Mouse (Mus musculus) MEL (cell line): Measurements from ENCODE around the gene Pigo. TPM values are rescaled to one million over a fixed set of nuclear protein-coding genes. Genes with fewer than 3 reads are reported as not detected.

ENCODE experiments used
- DNase-seq: peaks from one replicate; pipeline ENCODE4 v3.0.0; 2011; ENCODE audit warnings: low read depth, low spot score
- H3K27ac ChIP-seq: 2 replicates; pipeline ENCODE4 v1.5.1; 2012; ENCODE audit warnings: low read depth, mild to moderate bottlenecking, control low read depth, low read length, moderate library complexity; ENCODE audit not compliant: control insufficient read depth
- H3K27me3 ChIP-seq, 2 experiments: fragments of 150-350 bp in 1 of 2; sonication (generic) in 1 of 2; 2 replicates each; pipeline ENCODE4 v1.6.1; 2012; ENCODE audit warnings: low read length in 2 of 2, mild to moderate bottlenecking in 2 of 2, improper control_type of control experiment in 1 of 2, moderate library complexity in 1 of 2; ENCODE audit not compliant: insufficient read depth in 2 of 2, control insufficient read depth in 1 of 2
- H3K36me3 ChIP-seq, 2 experiments: 2 replicates each; pipeline ENCODE4 v1.6.1; 2012 to 2014; ENCODE audit warnings: low read length in 2 of 2, improper control_type of control experiment in 1 of 2, inconsistent platforms in 1 of 2, mild to moderate bottlenecking in 1 of 2; ENCODE audit not compliant: insufficient read depth in 2 of 2, control insufficient read depth in 1 of 2
- H3K4me1 ChIP-seq, 2 experiments: fragments of 150-350 bp in 1 of 2; sonication (generic) in 1 of 2; 2 replicates each; pipeline ENCODE4 v1.6.1; 2012; ENCODE audit warnings: low read length in 2 of 2, improper control_type of control experiment in 1 of 2, mild to moderate bottlenecking in 1 of 2; ENCODE audit not compliant: insufficient read depth in 2 of 2, control insufficient read depth in 1 of 2
- H3K4me3 ChIP-seq, 2 experiments: fragments of 150-350 bp in 1 of 2; sonication (generic) in 1 of 2; 2 replicates each; pipeline ENCODE4 v1.5.1; 2012; ENCODE audit warnings: low read depth in 2 of 2, low read length in 2 of 2, mild to moderate bottlenecking in 2 of 2, moderate library complexity in 2 of 2, control low read depth in 1 of 2, improper control_type of control experiment in 1 of 2; ENCODE audit not compliant: control insufficient read depth in 1 of 2, insufficient read depth in 1 of 2
- H3K79me2 ChIP-seq: 2 replicates; pipeline ENCODE4 v1.6.1; 2012; ENCODE audit warnings: mild to moderate bottlenecking, low read length, moderate library complexity; ENCODE audit not compliant: control insufficient read depth, poor library complexity, insufficient read depth
- H3K9ac ChIP-seq: 2 replicates; pipeline ENCODE4 v1.6.1; 2012; ENCODE audit warnings: low read depth, mild to moderate bottlenecking, control low read depth, low read length, moderate library complexity; ENCODE audit not compliant: control insufficient read depth, poor library complexity, severe bottlenecking
- H3K9me3 ChIP-seq: fragments of 150-350 bp; sonication (generic); replicated peaks from 2 replicates; pipeline ENCODE4 v1.6.1; 2012; ENCODE audit warnings: mild to moderate bottlenecking, low read length, improper control_type of control experiment, moderate library complexity; ENCODE audit not compliant: insufficient read depth
- CHD2 ChIP-seq: IDR thresholded peaks from 2 replicates; pipeline ENCODE4 v1.6.1; 2011; ENCODE audit warnings: low read length, improper control_type of control experiment
- E2F4 ChIP-seq: IDR thresholded peaks from 2 replicates; pipeline ENCODE4 v1.6.1; 2011; ENCODE audit warnings: low read depth, low read length, improper control_type of control experiment, borderline replicate concordance
- ELF1 ChIP-seq: IDR thresholded peaks from 2 replicates; pipeline ENCODE4 v1.6.1; 2014; ENCODE audit warnings: low read depth, mild to moderate bottlenecking, inconsistent platforms, low read length, improper control_type of control experiment, moderate library complexity
- ETS1 ChIP-seq: IDR thresholded peaks from 2 replicates; pipeline ENCODE4 v1.6.1; 2012; ENCODE audit warnings: low read depth, mild to moderate bottlenecking, inconsistent platforms, low read length, improper control_type of control experiment, moderate library complexity
- GATA1 ChIP-seq: IDR thresholded peaks from 2 replicates; pipeline ENCODE4 v1.6.1; 2011; ENCODE audit warnings: low read depth, low read length, improper control_type of control experiment
- JUND ChIP-seq: IDR thresholded peaks from 2 replicates; pipeline ENCODE4 v1.6.1; 2011; ENCODE audit warnings: low read depth, mild to moderate bottlenecking, improper control_type of control experiment, low read length
- KAT2A ChIP-seq: conservative IDR thresholded peaks from 2 replicates; pipeline ENCODE4 v1.6.1; 2012; ENCODE audit warnings: low read depth, low read length, improper control_type of control experiment, inconsistent platforms
- MAX ChIP-seq: IDR thresholded peaks from 2 replicates; pipeline ENCODE4 v1.6.1; 2011; ENCODE audit warnings: low read length, improper control_type of control experiment
- MXI1 ChIP-seq: IDR thresholded peaks from 2 replicates; pipeline ENCODE4 v1.6.1; 2011; ENCODE audit warnings: mild to moderate bottlenecking, low read depth, low read length, improper control_type of control experiment
- MYB ChIP-seq: IDR thresholded peaks from 2 replicates; pipeline ENCODE4 v1.6.1; 2011; ENCODE audit warnings: mild to moderate bottlenecking, low read depth, low read length, improper control_type of control experiment
- MYC ChIP-seq: IDR thresholded peaks from 2 replicates; pipeline ENCODE4 v1.6.1; 2011; ENCODE audit warnings: low read depth, mild to moderate bottlenecking, low read length, improper control_type of control experiment, moderate library complexity
- NELFE ChIP-seq: IDR thresholded peaks from 2 replicates; pipeline ENCODE4 v1.6.1; 2011; ENCODE audit warnings: low read depth, low read length, improper control_type of control experiment
- NRF1 ChIP-seq: IDR thresholded peaks from 2 replicates; pipeline ENCODE4 v1.6.1; 2014; ENCODE audit warnings: low read depth, mild to moderate bottlenecking, inconsistent platforms, low read length, improper control_type of control experiment, moderate library complexity; ENCODE audit not compliant: poor library complexity, insufficient read depth, severe bottlenecking
- POLR2AphosphoS2 ChIP-seq: IDR thresholded peaks from 2 replicates; pipeline ENCODE4 v1.6.1; 2011; ENCODE audit warnings: low read length, improper control_type of control experiment
- POLR2AphosphoS5 ChIP-seq: IDR thresholded peaks from 2 replicates; pipeline ENCODE4 v1.6.1; 2012; ENCODE audit warnings: low read depth, borderline replicate concordance, mild to moderate bottlenecking, inconsistent platforms, low read length, moderate library complexity, mixed read lengths
- RAD21 ChIP-seq: IDR thresholded peaks from 2 replicates; pipeline ENCODE4 v1.6.1; 2011; ENCODE audit warnings: mild to moderate bottlenecking, low read depth, low read length, improper control_type of control experiment
- SIN3A ChIP-seq: IDR thresholded peaks from 2 replicates; pipeline ENCODE4 v1.6.1; 2012; ENCODE audit warnings: low read length, improper control_type of control experiment, inconsistent platforms
- SMC3 ChIP-seq: IDR thresholded peaks from 2 replicates; pipeline ENCODE4 v1.6.1; 2011; ENCODE audit warnings: low read depth, low read length, improper control_type of control experiment
- UBTF ChIP-seq: IDR thresholded peaks from 2 replicates; pipeline ENCODE4 v1.6.1; 2012; ENCODE audit warnings: low read depth, mild to moderate bottlenecking, inconsistent platforms, low read length, improper control_type of control experiment, moderate library complexity, borderline replicate concordance; ENCODE audit not compliant: insufficient read depth
- USF1 ChIP-seq: IDR thresholded peaks from 2 replicates; pipeline ENCODE4 v1.6.1; 2014; ENCODE audit warnings: low read depth, mild to moderate bottlenecking, inconsistent platforms, low read length, improper control_type of control experiment, moderate library complexity
- USF2 ChIP-seq, 2 experiments: IDR thresholded peaks; 2 replicates each; pipeline ENCODE4 v1.6.1; 2011 to 2012; ENCODE audit warnings: improper control_type of control experiment in 2 of 2, low read length in 2 of 2, borderline replicate concordance in 1 of 2, inconsistent platforms in 1 of 2, low read depth in 1 of 2, mild to moderate bottlenecking in 1 of 2; ENCODE audit not compliant: insufficient read depth in 1 of 2
- polyA plus RNA-seq, 2 experiments: library from polyadenylated mRNA; stranded (reverse) in 1 of 2; unstranded in 1 of 2; fragments of >175 nt in 1 of 2; fragments of >200 nt in 1 of 2; gene quantifications; 2 replicates each; pipeline versions ENCODE4 v1.2.1 to v1.2.4; 2012; ENCODE audit warnings: low replicate concordance in 2 of 2, low read depth in 1 of 2; ENCODE audit not compliant: insufficient read length in 2 of 2, insufficient read depth in 1 of 2, missing spikeins in 1 of 2
- total RNA-seq: library from RNA; depleted of rRNA; stranded (reverse); fragments of 300-350 nt; gene quantifications from 2 replicates; pipeline ENCODE4 v1.2.3, GENCODE M21; 2012

Gene Pigo
- total and polyA plus RNA-seq, 3 experiments, result 22.3 to 36.1 TPM; not detected in 1

DNA sequence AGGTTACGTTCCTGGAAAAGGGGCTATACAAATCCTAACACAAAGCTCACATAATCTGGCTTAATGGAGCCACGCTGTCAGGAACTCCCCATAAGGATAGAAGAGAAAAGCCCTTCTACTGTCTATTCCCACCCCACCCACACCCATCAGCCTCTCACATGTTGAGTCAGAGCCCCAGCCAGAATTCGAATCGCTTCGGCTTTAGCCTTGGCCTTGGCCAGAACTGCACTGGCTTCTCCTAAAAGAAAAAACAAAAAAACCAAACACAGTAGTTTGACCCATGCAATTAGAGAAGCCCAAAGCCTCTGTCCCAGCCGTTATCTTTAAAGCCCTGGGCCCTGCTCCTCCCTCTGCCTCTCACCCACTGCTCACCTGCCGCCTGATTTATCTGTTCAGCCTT is 3.5 kb upstream of the Pigo start:
- no peak overlapping the region for H3K4me3 ChIP-seq
- TF ChIP-seq ETS1, result no peak
- no peak for TF ChIP-seq POLR2AphosphoS2
- TF ChIP-seq POLR2AphosphoS5, result no peak
- TF ChIP-seq, all 39 proteins: peak for 0

DNA sequence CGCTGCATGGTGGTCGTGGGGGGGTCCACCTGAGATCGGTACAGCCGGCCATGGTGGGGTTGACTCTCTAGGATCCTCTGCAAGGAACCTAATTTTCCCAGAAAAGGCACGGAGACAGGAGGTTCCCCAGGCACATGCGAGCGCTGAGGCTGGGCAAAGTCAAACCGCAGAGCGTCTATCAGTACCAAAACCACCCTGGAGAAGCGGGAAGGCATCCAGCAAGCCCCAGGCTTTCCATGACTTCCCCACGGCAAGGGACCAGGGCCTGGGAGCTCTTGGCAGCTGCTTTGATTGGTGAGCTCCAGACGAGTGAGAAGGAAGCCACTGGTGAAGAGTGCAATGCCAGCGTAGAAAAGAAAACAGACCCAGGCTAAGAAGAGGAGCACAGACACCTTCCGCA is 946 bp downstream of the Pigo start:
- peaks cover 0 to 9% of the 10 kb centered on the region in 2 experiments; a peak in 2 of 4 replicates for H3K4me1 ChIP-seq
- H3K27me3 ChIP-seq, result no peaks in the 10 kb centered on the region
- no peak for DNase-seq
- H3K79me2 ChIP-seq, result peaks cover 10% of the 10 kb centered on the region
- peak overlapping the region; percentile 89 for H3K9ac ChIP-seq
- H3K9me3 ChIP-seq, result no peaks in the 10 kb centered on the region
- peak overlapping the region; percentile 68 to 79 for H3K4me3 ChIP-seq
- H3K36me3 ChIP-seq, result peaks cover 1 to 2% of the 10 kb centered on the region in 2 experiments; a peak in 2 of 4 replicates
- no peak overlapping the region for H3K27ac ChIP-seq
- TF ChIP-seq NELFE (no peak), RAD21 (no peak), POLR2AphosphoS2 (no peak), KAT2A (no peak), E2F4 (no peak), MXI1 (no peak), JUND (no peak), MAX (no peak), ELF1 (no peak), MYB (no peak), UBTF (no peak), NRF1 (no peak), USF1 (no peak), SIN3A (no peak), MYC (no peak), USF2 (IDR thresholded peaks at IDR 0.05; ENCODE audit: borderline replicate concordance in 1 of 2, insufficient read depth in 1 of 2, low read depth in 1 of 2, low read length in 2 of 2) (no peak), CHD2 (no peak), ETS1 (no peak), SMC3 (no peak), GATA1 (no peak)

More for the DNA sequence above, 3.5 kb upstream of the Pigo start:
- no peak for DNase-seq
- Histone ChIP-seq H3K27ac (no peak overlapping the region), H3K79me2 (peaks cover 25% of the 10 kb centered on the region), H3K9me3 (no peaks in the 10 kb centered on the region), H3K27me3 (no peaks in the 10 kb centered on the region), H3K4me1 (peaks cover 4 to 18% of the 10 kb centered on the region in 2 experiments; a peak in 3 of 4 replicates), H3K36me3 (peaks cover 1 to 7% of the 10 kb centered on the region in 2 experiments; a peak in 3 of 4 replicates), H3K9ac (no peak overlapping the region)
